21 mouse cellular contexts compared by ENCODE assay signal in genomic region chr7:131223086-131223485, GRCm38 (mm10). TPM values are rescaled to one million over a fixed set of nuclear protein-coding genes. Genes with fewer than 3 reads are reported as not detected.
"Had no signal": no experiment of that assay in that cellular context is flagged by ENCODE, and none has a peak within 500 bp of the region (broad histone marks: within the 10 kb centered on the region; RNA-seq: fewer than 3 reads in every experiment).

No protein-coding gene starts in this region.

- H3K4me2 ChIP-seq: kidney, embryonic 15.5 days; limb, embryonic 13.5 days; midbrain, embryonic 13.5 days; neural tube, embryonic 15.5 days had no signal

- H3K4me1 ChIP-seq: kidney, embryonic 15.5 days; limb, embryonic 13.5 days; midbrain, embryonic 13.5 days; neural tube, embryonic 15.5 days had no signal

- H3K4me3 ChIP-seq: kidney, embryonic 15.5 days; limb, embryonic 13.5 days; midbrain, embryonic 13.5 days; myocyte; neural tube, embryonic 15.5 days had no signal

- H3K9ac ChIP-seq: kidney, embryonic 15.5 days; limb, embryonic 13.5 days; liver, embryonic 14.5 days; midbrain, embryonic 13.5 days; neural tube, embryonic 15.5 days had no signal

- H3K27ac ChIP-seq: kidney, embryonic 15.5 days; limb, embryonic 13.5 days; liver, embryonic 14.5 days; midbrain, embryonic 13.5 days; neural tube, embryonic 15.5 days had no signal

- H3K36me3 ChIP-seq: kidney, embryonic 15.5 days; limb, embryonic 13.5 days; midbrain, embryonic 13.5 days; neural tube, embryonic 15.5 days had no signal

- DNase-seq: kidney, postnatal 14 days; left cerebral cortex, postnatal 4 days; lung, adult 2 months; lung, postnatal 36 days; right cerebral cortex, adult 18-20 months; right cerebral cortex, postnatal 25 days; thymus, postnatal 4 days had no signal

- H3K9me3 ChIP-seq: kidney, embryonic 15.5 days; limb, embryonic 13.5 days; midbrain, embryonic 13.5 days; neural tube, embryonic 15.5 days had no signal

- ATAC-seq: lung, postnatal 0 days; midbrain, embryonic 13.5 days had no signal

- H3K27me3 ChIP-seq: kidney, embryonic 15.5 days; limb, embryonic 13.5 days; midbrain, embryonic 13.5 days; neural tube, embryonic 15.5 days had no signal

RNA-seq across cellular contexts. Expression of gene 5430419D17Rik, which starts 48.9 kb away (rescaled TPM):
- total RNA-seq: layer of hippocampus, postnatal 14 days; left cerebral cortex, adult 18-20 months; liver, adult 2 months; megakaryocyte progenitor cell, adult 5-6 weeks had no signal
- polyA plus RNA-seq: kidney, embryonic 15.5 days; large intestine, adult 2 months; limb, embryonic 13.5 days; liver, adult 2 months; liver, embryonic 14.5 days; midbrain, embryonic 13.5 days; neural tube, embryonic 11.5 days; neural tube, embryonic 15.5 days; small intestine, adult 2 months had no signal
